Mouse (Mus musculus): Measurements from ENCODE around the gene Csrp3.

Gene Csrp3

GRCm38 (mm10) chr7:48847820-48848650 is at the start of gene Csrp3:
Gene Csrp3, minus strand, starts transcription at chr7:48848033.
- no peak for DNase-seq (ENCODE audit: low spot score in 2 of 2)

- DNase-seq (ENCODE audit: low spot score in 2 of 2) = no peak
Observed at GRCm38 (mm10) chr7:48896051-48896450, 48.2 kb upstream of the Csrp3 start.

GRCm38 (mm10) chr7:48895475-48895874 is 47.6 kb upstream of the Csrp3 start:
- no peak for DNase-seq (ENCODE audit: low spot score in 2 of 2)

GRCm38 (mm10) chr7:48894763-48895162 is 46.9 kb upstream of the Csrp3 start:
- no peak for DNase-seq (ENCODE audit: low spot score in 2 of 2)

GRCm38 (mm10) chr7:48894152-48894551 is 46.3 kb upstream of the Csrp3 start:
- peak; percentile 67 to 80 for DNase-seq (ENCODE audit: low spot score in 2 of 2)

GRCm38 (mm10) chr7:48893093-48893492 is 45.3 kb upstream of the Csrp3 start:
- DNase-seq (ENCODE audit: low spot score in 2 of 2) = no peak

- no peak for DNase-seq (ENCODE audit: low spot score in 2 of 2)
Observed at GRCm38 (mm10) chr7:48891029-48891428, 43.2 kb upstream of the Csrp3 start.

GRCm38 (mm10) chr7:48888751-48889150 is 40.9 kb upstream of the Csrp3 start:
- DNase-seq (ENCODE audit: low spot score in 2 of 2) = no peak

- no peak for DNase-seq (ENCODE audit: low spot score in 2 of 2)
Observed at GRCm38 (mm10) chr7:48887973-48888372, 40.1 kb upstream of the Csrp3 start.

- DNase-seq (ENCODE audit: low spot score in 2 of 2) = no peak
Observed at GRCm38 (mm10) chr7:48884266-48884611, 36.4 kb upstream of the Csrp3 start.

- DNase-seq (ENCODE audit: low spot score in 2 of 2) = no peak
Observed at GRCm38 (mm10) chr7:48883525-48884265, 35.9 kb upstream of the Csrp3 start.

- DNase-seq (ENCODE audit: low spot score in 2 of 2) = peak; percentile 62 to 63
Observed at GRCm38 (mm10) chr7:48881971-48882609, 34.3 kb upstream of the Csrp3 start.

GRCm38 (mm10) chr7:48881486-48881885 is 33.7 kb upstream of the Csrp3 start, which contains the start of gene E2f8:
Gene E2f8, minus strand, starts transcription at chr7:48881596.
- DNase-seq (ENCODE audit: low spot score in 2 of 2) = peak; percentile 77 to 89

GRCm38 (mm10) chr7:48880591-48881481 is 33.0 kb upstream of the Csrp3 start:
- DNase-seq (ENCODE audit: low spot score in 2 of 2) = peak; percentile 96 to 99

- no peak for DNase-seq (ENCODE audit: low spot score in 2 of 2)
Observed at GRCm38 (mm10) chr7:48879574-48879973, 31.7 kb upstream of the Csrp3 start.

GRCm38 (mm10) chr7:48877786-48878390 is 30.1 kb upstream of the Csrp3 start:
- no peak for DNase-seq (ENCODE audit: low spot score in 2 of 2)

GRCm38 (mm10) chr7:48876526-48876925 is 28.7 kb upstream of the Csrp3 start:
- DNase-seq (ENCODE audit: low spot score in 2 of 2) = peak in 1 of 2 experiments; percentile 48

GRCm38 (mm10) chr7:48875096-48875495 is 27.3 kb upstream of the Csrp3 start:
- no peak for DNase-seq (ENCODE audit: low spot score in 2 of 2)

GRCm38 (mm10) chr7:48871292-48871691 is 23.5 kb upstream of the Csrp3 start:
- no peak for DNase-seq (ENCODE audit: low spot score in 2 of 2)

- DNase-seq (ENCODE audit: low spot score in 2 of 2) = no peak
Observed at GRCm38 (mm10) chr7:48870579-48871180, 22.8 kb upstream of the Csrp3 start.

- no peak for DNase-seq (ENCODE audit: low spot score in 2 of 2)
Observed at GRCm38 (mm10) chr7:48870144-48870543, 22.3 kb upstream of the Csrp3 start.
